Mouse (Mus musculus): ENCODE data around the gene Olfr206. TPM values are rescaled to one million over a fixed set of nuclear protein-coding genes. Genes with fewer than 3 reads are reported as not detected.

Olfr206 gene
- total RNA-seq (2023) = not detected in 4 replicates

GRCm38 (mm10) chr16:59349146-59349545 is at the start of gene Olfr206:
Gene Olfr206 (minus strand): TSS chr16:59349246.

GRCm38 (mm10) chr16:59363893-59364292 is 14.8 kb upstream of the Olfr206 start, which contains the start of gene Olfr209:
Gene Olfr209 (minus strand): TSS chr16:59363993.

GRCm38 (mm10) chr16:59331038-59331437 is 18.0 kb downstream of the Olfr206 start, which contains the start of gene Olfr205:
Gene Olfr205 (minus strand): TSS chr16:59331138.

DNA sequence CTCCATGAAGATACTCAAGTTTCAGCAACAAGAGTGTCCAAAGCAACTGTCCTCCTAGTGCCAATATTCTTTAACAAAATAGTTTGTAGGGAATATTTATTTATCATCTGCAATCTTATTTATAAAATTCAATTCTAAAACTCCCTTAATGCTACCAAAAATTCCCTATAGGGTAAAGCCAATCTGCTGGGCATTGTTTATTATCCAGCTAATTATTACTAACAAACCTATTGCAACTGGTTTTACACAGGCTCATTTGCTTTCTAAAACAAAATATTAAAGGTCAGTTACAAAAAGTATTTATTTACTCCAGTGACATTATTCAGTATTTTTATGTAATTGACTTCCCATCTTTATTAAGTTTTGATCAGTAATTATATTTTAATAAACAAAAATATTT is 30.9 kb downstream of the Olfr206 start, which contains the start of gene Olfr204:
Olfr204 (minus strand) TSS at position 101 of the 400 bp plus-strand sequence.

DNA sequence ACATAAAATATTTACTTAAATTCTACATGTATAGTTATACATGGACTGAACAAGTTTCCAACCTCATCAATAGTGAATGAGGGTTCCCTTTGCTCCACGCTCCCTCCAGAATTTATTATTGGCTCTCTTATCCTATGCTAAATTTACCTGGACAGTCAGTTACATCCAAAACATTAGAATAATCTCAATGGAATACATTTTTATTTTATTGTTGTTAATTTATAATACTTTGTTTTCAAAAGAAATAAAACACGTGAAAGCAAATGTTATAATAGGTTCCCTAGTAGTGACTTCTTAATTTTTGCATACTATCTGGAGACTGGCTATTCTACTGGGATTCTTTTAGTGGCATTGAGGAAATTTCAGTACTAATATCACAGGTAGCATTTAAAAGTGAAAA is 50.5 kb downstream of the Olfr206 start, which contains the start of gene Olfr203:
Olfr203 (plus strand) TSS at position 301 of the 400 bp plus-strand sequence.

Other genes with a start within 250 kb of the Olfr206 start
- not detected in 4 replicates for gene Olfr193, start 237.4 kb downstream of the Olfr206 start, total RNA-seq (2023)
- gene Olfr194, start 228.2 kb downstream of the Olfr206 start, total RNA-seq (2023) = not detected in 4 replicates
- not detected in 4 replicates for gene Olfr195, start 202.2 kb downstream of the Olfr206 start, total RNA-seq (2023)
- gene Olfr196, start 178.8 kb downstream of the Olfr206 start, total RNA-seq (2023) = not detected in 4 replicates
- not detected in 4 replicates for gene Olfr198, start 145.7 kb downstream of the Olfr206 start, total RNA-seq (2023)
- not detected in 4 replicates for gene Olfr199, start 129.5 kb downstream of the Olfr206 start, total RNA-seq (2023)
- not detected in 4 replicates for gene Olfr201, start 76.6 kb downstream of the Olfr206 start, total RNA-seq (2023)
- gene Olfr202, start 62.5 kb downstream of the Olfr206 start, total RNA-seq (2023) = not detected in 4 replicates
- gene Olfr203, start 50.4 kb downstream of the Olfr206 start, total RNA-seq (2023) = not detected in 4 replicates
- not detected in 4 replicates for gene Olfr204, start 31.0 kb downstream of the Olfr206 start, total RNA-seq (2023)
- gene Olfr205, start 18.1 kb downstream of the Olfr206 start, total RNA-seq (2023) = not detected in 4 replicates
- gene Olfr209, start 14.7 kb upstream of the Olfr206 start, total RNA-seq (2023) = not detected in 4 replicates
- gene Gabrr3, start 58.1 kb upstream of the Olfr206 start, total RNA-seq (2023) = not detected in 4 replicates
- 26.6 to 32.8 TPM (median 32.6 TPM) in 4 replicates for gene Riox2, start 122.5 kb upstream of the Olfr206 start, total RNA-seq (2023)

All from B cell, adult 62 days (primary cell).